Mouse (Mus musculus) lung, adult 2 months (tissue): ENCODE measurements around the gene Gsg1.

Source experiments
- CTCF ChIP-seq: fragments of 200-500 bp; IDR thresholded peaks from 2 replicates; pipeline ENCODE4 v1.5.1; 2011; ENCODE audit warnings: mild to moderate bottlenecking, low read length, control low read depth; ENCODE audit not compliant: insufficient read depth
- POLR2A ChIP-seq: fragments of 200-500 bp; IDR thresholded peaks from 2 replicates; pipeline ENCODE4 v1.6.1; 2011; ENCODE audit warnings: low read depth, mild to moderate bottlenecking, control low read depth, low read length, borderline replicate concordance; ENCODE audit errors: extremely low read depth

GRCm38 (mm10) chr6:135197446-135197845, 56.7 kb downstream of the Gsg1 start:
- TF ChIP-seq POLR2A = no peak
- TF ChIP-seq CTCF = no peak
